Mouse (Mus musculus): ENCODE measurements at regions not wholly inside any gene's neighbourhood (a gene's known extent, or its start where the extent isn't known, plus 50 kb on each side); places are given as distances from the start of the nearest gene placed in this dataset.
A peak's percentile ranks its signal among the peaks of the same experiment; 100 is the strongest.

DNA sequence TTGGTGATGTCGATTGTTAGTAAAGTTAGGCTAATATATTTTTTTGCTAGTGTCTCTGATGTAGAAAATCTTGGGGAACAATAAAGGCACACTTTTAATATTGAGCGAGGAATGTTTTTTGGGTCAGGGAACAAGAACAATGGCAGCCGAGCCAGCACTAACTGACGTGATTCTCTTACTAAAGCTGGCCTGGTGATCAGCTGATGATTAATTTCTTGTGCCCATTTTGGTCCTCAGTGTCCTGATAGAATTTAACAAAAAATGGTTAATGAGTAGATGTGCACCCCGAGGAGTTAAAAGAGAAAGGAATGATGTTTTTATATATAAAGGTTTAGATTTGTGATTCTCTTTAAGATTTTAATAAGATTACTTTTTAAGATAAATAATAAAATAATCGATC, 289.0 kb upstream of the Adgrl2 start:
- DNase-seq (ENCODE audit: low spot score in 2 of 2): no peak

- DNase-seq (ENCODE audit: low spot score in 2 of 2): no peak
These were observed 287.5 kb upstream of the Adgrl2 start for GRCm38 (mm10) chr3:149277812-149278211.

DNA sequence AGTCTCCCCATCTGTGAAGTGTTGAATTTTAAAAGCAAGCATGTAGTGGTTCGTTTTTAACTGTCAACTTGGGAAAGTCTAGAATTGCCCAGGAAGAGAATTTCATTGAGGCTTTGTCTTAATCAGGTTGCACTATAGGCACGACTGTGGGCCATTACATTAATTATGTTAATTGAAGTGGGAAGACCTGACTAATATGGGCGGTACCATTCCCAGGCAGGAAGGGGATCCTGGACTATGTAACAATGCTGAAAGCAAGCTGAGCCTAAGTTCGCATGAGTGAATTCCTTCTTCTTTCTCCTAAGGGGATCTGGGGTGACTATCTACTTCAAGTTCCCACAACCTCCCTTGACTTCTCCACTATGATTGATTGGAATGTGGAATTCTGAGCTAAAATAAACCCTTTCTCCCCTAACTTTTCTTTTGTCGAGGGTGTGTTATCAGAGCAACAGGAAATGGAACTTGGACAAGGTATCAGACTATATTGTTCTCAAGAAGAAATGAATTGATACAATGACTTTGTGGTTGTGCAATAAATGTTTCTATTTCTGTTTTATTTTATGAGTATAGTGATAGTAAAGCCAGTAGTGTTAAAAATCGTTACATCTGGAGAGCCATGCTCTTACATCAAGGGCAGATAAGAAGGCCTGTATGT, 285.2 kb upstream of the Adgrl2 start:
- DNase-seq (ENCODE audit: low spot score in 2 of 2): no peak

DNA sequence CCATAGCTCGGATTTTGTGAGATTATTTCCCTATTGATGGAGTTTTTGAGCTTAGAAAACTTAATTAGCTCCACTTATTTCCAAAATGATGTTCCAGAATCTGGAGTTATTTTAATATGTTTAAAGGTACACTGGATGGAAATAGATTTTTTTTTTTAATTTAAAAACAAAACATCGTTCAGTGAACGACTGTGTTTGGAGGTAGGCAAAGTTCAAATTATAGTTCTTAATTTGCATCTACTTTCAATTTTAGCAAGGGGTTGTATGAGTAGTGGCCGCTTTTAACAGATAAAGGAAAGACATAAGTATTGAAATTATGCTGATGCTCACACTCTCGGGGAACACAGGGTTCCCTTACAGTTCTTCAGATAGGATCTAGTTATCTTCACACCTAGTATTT, 284.6 kb upstream of the Adgrl2 start:
- no peak for DNase-seq (ENCODE audit: low spot score in 2 of 2)

DNA sequence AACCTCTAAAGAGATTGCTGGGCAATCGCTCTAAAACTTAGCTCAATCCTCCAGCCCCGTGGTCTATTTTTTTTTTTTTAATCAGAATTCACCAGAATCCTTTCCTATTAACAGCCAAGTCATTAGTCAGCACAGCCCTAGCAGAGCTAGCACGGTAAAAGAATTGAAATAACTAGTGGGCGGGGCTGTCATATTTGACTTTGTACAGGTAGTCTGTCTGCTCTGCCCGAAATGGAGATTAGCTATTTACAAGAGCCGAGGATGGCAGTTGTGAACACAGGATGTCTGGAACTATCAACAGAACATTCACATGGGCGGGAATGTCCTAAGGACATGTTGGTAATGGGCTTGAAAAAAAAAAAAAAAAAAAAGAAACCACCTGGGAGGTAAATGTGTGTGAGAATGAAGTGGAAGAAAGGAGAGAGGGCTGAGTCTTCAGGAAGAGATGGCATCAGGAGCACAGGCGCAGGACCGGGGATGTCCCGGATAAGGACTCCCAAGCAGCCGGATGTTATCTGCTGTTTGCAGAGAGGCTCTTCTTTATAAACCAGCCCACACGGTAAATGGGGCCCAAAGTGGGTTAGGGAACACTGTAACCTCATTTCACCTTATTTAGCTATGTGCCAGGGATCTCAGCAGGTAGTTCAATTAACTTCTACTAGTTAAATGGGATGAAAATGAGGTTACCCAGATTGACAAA, 283.8 kb upstream of the Adgrl2 start:
- no peak for DNase-seq (ENCODE audit: low spot score in 2 of 2)

DNA sequence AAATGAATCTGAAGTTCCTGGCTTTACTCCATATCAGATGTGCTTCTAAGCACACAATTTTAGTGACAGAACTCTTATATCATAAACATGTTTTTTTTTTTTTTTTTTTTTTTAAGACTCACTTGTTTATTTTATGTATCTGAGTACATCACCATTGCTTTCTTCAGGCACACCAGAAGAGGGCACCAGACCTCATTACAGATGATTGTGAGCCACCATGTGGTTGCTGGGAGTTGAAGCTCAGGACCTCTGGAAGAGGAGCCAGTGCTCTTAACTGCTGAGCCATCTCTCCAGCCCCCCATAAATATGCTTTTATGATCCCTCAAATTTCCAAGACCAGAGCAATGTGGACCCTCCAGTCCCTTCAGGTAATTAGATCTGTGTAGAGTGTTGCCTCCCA, 280.1 kb upstream of the Adgrl2 start:
- DNase-seq (ENCODE audit: low spot score in 2 of 2): no peak

GRCm38 (mm10) chr3:149262332-149262970, 272.1 kb upstream of the Adgrl2 start:
- no peak for DNase-seq (ENCODE audit: low spot score in 2 of 2)

- no peak for DNase-seq (ENCODE audit: low spot score in 2 of 2)
These were observed 271.4 kb upstream of the Adgrl2 start for GRCm38 (mm10) chr3:149261764-149262163.

DNA sequence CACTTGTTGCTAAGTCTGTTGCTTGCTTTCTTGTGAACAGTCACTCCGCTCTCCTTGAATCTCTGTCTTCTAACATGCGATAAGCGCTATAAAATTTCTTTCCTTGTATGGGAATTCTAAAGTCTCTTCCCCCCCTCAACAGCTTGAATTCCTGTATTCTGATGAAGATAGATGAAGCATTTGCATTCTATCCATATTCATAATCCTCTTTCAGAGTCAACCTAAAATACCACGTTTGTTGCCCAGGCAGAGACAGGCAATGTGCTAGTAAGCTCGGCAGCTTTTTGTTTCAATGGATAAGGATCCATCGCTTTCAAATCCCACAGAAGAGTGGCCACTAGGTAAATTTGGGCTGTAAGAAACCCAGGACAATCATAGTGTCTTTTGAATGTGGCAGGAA, 268.5 kb upstream of the Adgrl2 start:
- DNase-seq (ENCODE audit: low spot score in 2 of 2): no peak

GRCm38 (mm10) chr3:149256891-149257290, 266.5 kb upstream of the Adgrl2 start:
- no peak for DNase-seq (ENCODE audit: low spot score in 2 of 2)

DNA sequence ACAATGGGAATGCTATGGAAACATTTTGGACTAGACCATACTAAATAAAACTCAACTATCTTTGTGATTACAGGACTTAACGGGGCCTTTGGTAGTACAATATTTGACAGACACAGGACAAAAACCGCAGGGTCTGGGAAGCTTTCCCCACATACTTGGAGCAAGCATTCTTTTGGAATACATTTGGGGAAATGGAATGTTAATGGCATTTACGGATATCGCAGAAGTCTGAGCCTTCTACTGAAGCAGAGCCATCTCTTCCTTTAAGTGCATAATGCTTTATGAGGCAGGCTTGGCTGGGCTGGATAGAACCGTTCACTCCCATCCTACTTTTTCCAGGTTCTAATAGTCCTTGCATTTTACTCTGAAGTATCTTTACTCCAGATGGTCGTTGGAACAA, 262.7 kb upstream of the Adgrl2 start:
- no peak for DNase-seq (ENCODE audit: low spot score in 2 of 2)

GRCm38 (mm10) chr3:149252144-149252543, 261.8 kb upstream of the Adgrl2 start:
- no peak for DNase-seq (ENCODE audit: low spot score in 2 of 2)

DNA sequence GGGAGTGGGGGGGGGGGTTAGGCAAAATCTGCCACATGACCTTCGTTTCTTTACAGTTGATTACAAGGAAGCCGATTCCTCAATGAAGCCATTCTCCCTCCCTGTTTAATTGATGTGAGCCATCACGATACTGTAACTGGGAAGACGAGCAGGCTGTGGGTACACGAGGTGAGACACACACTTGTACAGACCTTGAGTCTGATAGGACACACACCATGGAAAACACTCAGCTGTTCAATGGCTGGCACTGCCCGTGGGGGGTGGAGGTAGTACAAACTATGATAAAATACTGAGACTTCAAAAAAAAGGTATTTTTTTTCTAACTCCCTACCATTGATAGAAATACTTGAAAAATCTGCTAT, 257.3 kb upstream of the Adgrl2 start:
- no peak for DNase-seq (ENCODE audit: low spot score in 2 of 2)

DNA sequence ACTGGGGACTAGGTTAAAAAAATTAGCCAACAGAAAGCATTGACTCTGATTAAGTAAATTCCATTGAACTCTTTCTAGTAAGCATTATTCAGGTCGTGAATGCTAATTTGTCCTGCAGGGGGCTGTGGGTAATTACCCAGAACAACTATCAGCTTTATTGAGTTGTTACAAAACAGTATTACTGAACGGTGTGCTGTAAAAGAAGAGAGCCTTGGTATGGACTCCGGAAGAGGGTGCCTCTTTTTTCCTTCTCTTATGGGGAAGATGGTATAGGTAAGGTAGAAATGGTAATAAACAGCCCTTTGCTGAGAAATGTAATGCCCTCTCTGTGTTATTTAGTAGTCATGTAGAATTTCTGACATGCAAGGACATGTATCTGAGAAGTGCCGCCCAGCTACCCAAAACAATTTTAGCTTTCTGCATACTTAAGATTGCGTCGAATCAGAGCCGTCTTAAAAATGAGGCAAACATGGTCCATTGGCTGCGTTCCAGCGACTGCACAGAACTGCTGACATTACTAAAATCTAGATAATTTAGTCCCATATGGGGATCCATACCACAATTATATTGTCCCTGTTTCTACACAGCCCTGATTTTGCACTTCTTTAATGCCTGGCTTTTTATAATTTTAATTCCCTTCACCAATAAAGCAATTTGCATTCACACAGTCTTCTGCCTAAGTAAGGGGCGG, 256.7 kb upstream of the Adgrl2 start:
- no peak for DNase-seq (ENCODE audit: low spot score in 2 of 2)

- no peak for DNase-seq (ENCODE audit: low spot score in 2 of 2)
These were observed 249.3 kb upstream of the Adgrl2 start for GRCm38 (mm10) chr3:149239664-149240063.

DNA sequence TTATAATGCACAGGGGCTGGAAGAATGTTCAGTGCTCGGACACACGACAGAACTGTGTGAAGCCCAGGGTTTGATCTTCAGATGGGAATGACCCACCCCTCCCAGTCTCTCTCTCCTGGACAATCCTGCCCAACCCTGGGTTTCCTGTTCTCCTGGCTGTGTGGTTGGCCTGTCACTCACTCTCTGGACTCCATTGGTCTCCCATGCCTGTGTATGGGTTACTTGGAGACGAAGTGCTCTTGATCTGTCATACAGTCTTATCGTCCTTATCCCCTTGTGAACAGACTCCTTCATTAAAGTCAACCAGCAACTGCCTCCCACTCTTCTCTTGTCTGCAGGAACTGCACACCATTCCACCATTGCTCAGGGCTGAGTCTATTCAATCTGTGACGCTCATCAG, 247.7 kb upstream of the Adgrl2 start:
- no peak for DNase-seq (ENCODE audit: low spot score in 2 of 2)

- DNase-seq (ENCODE audit: low spot score in 2 of 2): no peak
These were observed 244.8 kb upstream of the Adgrl2 start for GRCm38 (mm10) chr3:149235183-149235582.

- no peak for DNase-seq (ENCODE audit: low spot score in 2 of 2)
These were observed 243.4 kb upstream of the Adgrl2 start for GRCm38 (mm10) chr3:149233691-149234131.

GRCm38 (mm10) chr3:149233191-149233641, 242.9 kb upstream of the Adgrl2 start:
- DNase-seq (ENCODE audit: low spot score in 2 of 2): peak; percentile 65 to 66

- no peak for DNase-seq (ENCODE audit: low spot score in 2 of 2)
These were observed 241.0 kb upstream of the Adgrl2 start for GRCm38 (mm10) chr3:149231346-149231745.

- no peak for DNase-seq (ENCODE audit: low spot score in 2 of 2)
These were observed 237.2 kb upstream of the Adgrl2 start for GRCm38 (mm10) chr3:149227556-149227955.

GRCm38 (mm10) chr3:149226723-149227122, 236.4 kb upstream of the Adgrl2 start:
- DNase-seq (ENCODE audit: low spot score in 2 of 2): no peak

Measured in frontal cortex, postnatal 36 days (tissue).